Mouse (Mus musculus): ENCODE measurements around the gene Il1b.

DNA sequence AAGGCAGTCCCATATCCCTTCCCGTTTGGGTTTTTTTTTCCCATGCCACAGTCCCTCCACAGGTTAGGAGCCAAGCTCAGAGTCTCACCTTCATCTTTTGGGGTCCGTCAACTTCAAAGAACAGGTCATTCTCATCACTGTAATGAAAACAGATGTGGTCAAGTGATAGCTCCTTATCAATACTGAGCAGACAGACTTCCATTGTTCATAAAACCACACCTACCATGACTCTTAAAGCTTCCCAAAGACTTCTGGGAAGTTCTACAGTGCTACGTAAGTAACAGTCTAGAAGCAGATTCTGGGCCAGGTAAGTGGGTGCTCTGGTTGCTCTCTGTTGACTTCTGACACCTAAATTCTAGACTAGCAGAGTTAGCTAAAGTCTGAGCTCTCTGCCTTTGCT lies 1.3 kb downstream of the Il1b start:
- no peak for TF ChIP-seq CTCF (IDR thresholded peaks at IDR 0.05; ENCODE audit: borderline replicate concordance, insufficient read depth, low read depth, low read length)
- no peak for TF ChIP-seq POLR2A (IDR thresholded peaks at IDR 0.05; ENCODE audit: borderline replicate concordance, insufficient read depth, low read length)
